Mouse (Mus musculus): Measurements from ENCODE around the gene Zpbp. TPM values are rescaled to one million over a fixed set of nuclear protein-coding genes. Genes with fewer than 3 reads are reported as not detected.

Zpbp gene
- total and polyA plus RNA-seq, 3 experiments: 0.34 to 0.62 (median 0.50) TPM

GRCm38 (mm10) chr11:11506187-11506586 is 44.0 kb upstream of the Zpbp start:
- peak overlapping the region; percentile 97 for H3K27ac ChIP-seq (ENCODE audit: insufficient read depth, low read depth)
- dilution Hi-C loops (cut with MboI; ENCODE audit: extremely low pct_ligation_motif_present, extremely low pct_unique_long_range_greater_than_20kb, low sequenced_read_pairs) (no loop called here), in situ Hi-C loops (cut with MboI; ENCODE audit: low pct_ligation_motif_present, low pct_unique_long_range_greater_than_20kb, low sequenced_read_pairs) (loop anchor here (5.0 kb wide), 1 partner anchor 41 kb away; no protein-coding TSS in a partner anchor)
- peak overlapping the region; percentile 88; the same call in 1 of the 2 replicates for H3K4me2 ChIP-seq (ENCODE audit: insufficient read depth, low read depth, poor library complexity, severe bottlenecking)
- H3K9me3 ChIP-seq (replicated peaks; ENCODE audit: low read length): peaks cover 6% of the 10 kb centered on the region
- H3K79me2 ChIP-seq (replicated peaks; ENCODE audit: control insufficient read depth, extremely low read depth, insufficient read depth, poor library complexity, severe bottlenecking): no peaks in the 10 kb centered on the region
- peaks cover 31 to 82% of the 10 kb centered on the region in 2 experiments for H3K4me1 ChIP-seq (ENCODE audit: control insufficient read depth in 1 of 2, insufficient read depth in 2 of 2)
- H3K4me3 ChIP-seq (replicated peaks in 1 of 3; ENCODE audit: low read depth in 2 of 3, low read length in 2 of 3, poor library complexity in 1 of 3): no peak overlapping the region
- TF ChIP-seq NRF1 (IDR thresholded peaks at IDR 0.05; ENCODE audit: low read depth, low read length): no peak
- peak; percentile 99 for TF ChIP-seq ETS1 (conservative IDR thresholded peaks at IDR 0.05; ENCODE audit: low read depth, low read length)
- peak; percentile 77 for TF ChIP-seq MAFK (IDR thresholded peaks at IDR 0.05; ENCODE audit: insufficient replicate concordance, low read length)
- TF ChIP-seq PAX5 (IDR thresholded peaks at IDR 0.05; ENCODE audit: low read length): no peak
- TF ChIP-seq UBTF (IDR thresholded peaks at IDR 0.05; ENCODE audit: low read depth, low read length): no peak
- TF ChIP-seq NELFE (IDR thresholded peaks at IDR 0.05; ENCODE audit: low read depth, low read length): peak; percentile 40; the same call in 1 of the 2 replicates
- peak; percentile 100 for TF ChIP-seq EP300 (IDR thresholded peaks at IDR 0.05; ENCODE audit: low read length)
- TF ChIP-seq RAD21 (IDR thresholded peaks at IDR 0.05; ENCODE audit: low read depth, low read length): peak; percentile 26
- peak; percentile 100 for TF ChIP-seq RCOR1 (conservative IDR thresholded peaks at IDR 0.05; ENCODE audit: low read depth, low read length)
- TF ChIP-seq MXI1 (IDR thresholded peaks at IDR 0.05; ENCODE audit: low read depth, low read length): peak; percentile 53; the same call in 1 of the 2 replicates
- TF ChIP-seq SIN3A (IDR thresholded peaks at IDR 0.05; ENCODE audit: low read length): peak; percentile 93
- TF ChIP-seq MAX (IDR thresholded peaks at IDR 0.05; ENCODE audit: low read length): peak; percentile 93
- peak; percentile 96 for TF ChIP-seq MEF2A (IDR thresholded peaks at IDR 0.05; ENCODE audit: borderline replicate concordance, low read depth, low read length)
- TF ChIP-seq TBP (conservative IDR thresholded peaks at IDR 0.05; ENCODE audit: low read depth, low read length): peak; percentile 71
- TF ChIP-seq E2F4 (IDR thresholded peaks at IDR 0.05; ENCODE audit: insufficient replicate concordance, low read depth, low read length): peak; percentile 67; the same call in 1 of the 2 replicates
- TF ChIP-seq ZKSCAN1 (IDR thresholded peaks at IDR 0.05; ENCODE audit: borderline replicate concordance, low read depth, low read length): no peak
- peak; percentile 70 for TF ChIP-seq ZNF384 (IDR thresholded peaks at IDR 0.05; ENCODE audit: low read depth, low read length)
- peak; percentile 98 for TF ChIP-seq MYC (IDR thresholded peaks at IDR 0.05; ENCODE audit: low read depth, low read length)
- TF ChIP-seq CTCF (conservative IDR thresholded peaks at IDR 0.05 in 1 of 2, IDR thresholded peaks at IDR 0.05 in 1 of 2; ENCODE audit: low read depth in 2 of 2, low read length in 2 of 2): no peak
- peak; percentile 81; the same call in 1 of the 2 replicates for TF ChIP-seq POLR2AphosphoS2 (IDR thresholded peaks at IDR 0.05; ENCODE audit: low read depth, low read length)
- peak; percentile 66 for TF ChIP-seq HCFC1 (IDR thresholded peaks at IDR 0.05; ENCODE audit: low read depth, low read length)
- TF ChIP-seq GABPA (IDR thresholded peaks at IDR 0.05; ENCODE audit: insufficient replicate concordance, low read depth, low read length): no peak
- 0 out of 2 replicates have a peak, but pooled peaks have one; percentile 62 for TF ChIP-seq KAT2A (IDR thresholded peaks at IDR 0.05; ENCODE audit: insufficient replicate concordance, low read length)
- TF ChIP-seq JUN (IDR thresholded peaks at IDR 0.05; ENCODE audit: insufficient read depth, low read depth, low read length): peak; percentile 100
- TF ChIP-seq USF1 (IDR thresholded peaks at IDR 0.05; ENCODE audit: low read depth, low read length): no peak
- TF ChIP-seq POLR2A (IDR thresholded peaks at IDR 0.05; ENCODE audit: low read depth, low read length): no peak; the same call in 1 of the 2 replicates
- peak; percentile 96 for TF ChIP-seq IRF4 (IDR thresholded peaks at IDR 0.05; ENCODE audit: low read depth, low read length)
- no peak; the same call in 1 of the 2 replicates for TF ChIP-seq CHD1 (IDR thresholded peaks at IDR 0.05; ENCODE audit: low read depth, low read length)
- TF ChIP-seq ELF1 (IDR thresholded peaks at IDR 0.05; ENCODE audit: low read depth, low read length): peak; percentile 54; the same call in 1 of the 2 replicates
- no peak for TF ChIP-seq ZC3H11A (IDR thresholded peaks at IDR 0.05; ENCODE audit: low read depth, low read length)
- peak; percentile 100 for TF ChIP-seq TCF12 (IDR thresholded peaks at IDR 0.05; ENCODE audit: low read depth, low read length)
- TF ChIP-seq USF2 (conservative IDR thresholded peaks at IDR 0.05; ENCODE audit: low read depth, low read length): no peak
- no peak for TF ChIP-seq ZMIZ1 (IDR thresholded peaks at IDR 0.05; ENCODE audit: low read depth, low read length)
- peak; percentile 95 for TF ChIP-seq BHLHE40 (IDR thresholded peaks at IDR 0.05; ENCODE audit: low read depth, low read length)
- peak; percentile 93; the same call in 1 of the 2 replicates for TF ChIP-seq MAZ (IDR thresholded peaks at IDR 0.05; ENCODE audit: low read depth, low read length)
- TF ChIP-seq CHD2 (IDR thresholded peaks at IDR 0.05; ENCODE audit: low read length): peak; percentile 97
- peak; percentile 46 for TF ChIP-seq SMC3 (IDR thresholded peaks at IDR 0.05; ENCODE audit: low read depth, low read length)
- peak; percentile 100 for TF ChIP-seq JUND (conservative IDR thresholded peaks at IDR 0.05; ENCODE audit: low read depth, low read length)
- H3K27me3 ChIP-seq (replicated peaks): no peaks in the 10 kb centered on the region
- peak overlapping the region; percentile 67; the same call in 1 of the 2 replicates for H3K9ac ChIP-seq (ENCODE audit: insufficient read depth, low read depth)
- H3K36me3 ChIP-seq (replicated peaks in 1 of 2; ENCODE audit: control insufficient read depth in 1 of 2, insufficient read depth in 1 of 2, low read length in 1 of 2): peaks cover 0 to 3% of the 10 kb centered on the region in 2 experiments
- DNase-seq (ENCODE audit: extremely low read depth): peak; percentile 100

Measured in CH12.LX (cell line).